Mouse (Mus musculus): Measurements from ENCODE around the gene Pcdh7. TPM values are rescaled to one million over a fixed set of nuclear protein-coding genes. Genes with fewer than 3 reads are reported as not detected.

Gene Pcdh7
- polyA plus RNA-seq, 1 experiment from 2014 or later, result 1.0 TPM

DNA sequence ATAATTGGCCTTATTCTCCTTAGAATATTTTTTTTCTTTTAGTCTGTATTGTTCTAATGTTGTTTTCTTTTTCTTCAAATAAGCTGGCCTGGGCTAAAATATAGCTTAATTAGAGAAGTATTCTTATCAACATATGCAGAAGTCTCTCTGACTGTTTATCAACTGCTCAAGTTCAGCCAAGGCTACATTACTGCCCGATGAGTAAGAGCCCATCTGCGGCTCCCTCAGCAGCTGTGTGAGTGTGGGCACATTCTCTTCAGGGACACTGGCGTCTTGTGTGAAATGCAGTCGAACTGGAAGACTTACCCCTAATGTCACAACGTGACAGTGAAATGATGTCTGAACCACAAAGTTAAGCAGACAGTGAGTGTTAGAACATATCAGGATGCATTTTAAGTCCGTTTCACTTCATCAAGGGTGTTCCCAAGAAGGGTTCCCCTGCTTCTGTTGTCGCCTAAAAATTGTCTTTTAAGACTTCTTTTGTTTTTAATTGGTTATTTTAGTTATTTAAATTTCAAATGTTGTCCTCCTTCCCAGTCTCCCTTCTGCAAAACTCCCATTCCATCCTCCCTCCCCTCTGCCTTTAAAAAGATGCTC is 181.3 kb downstream of the Pcdh7 start:
- no peak for DNase-seq (ENCODE audit: low spot score)

DNA sequence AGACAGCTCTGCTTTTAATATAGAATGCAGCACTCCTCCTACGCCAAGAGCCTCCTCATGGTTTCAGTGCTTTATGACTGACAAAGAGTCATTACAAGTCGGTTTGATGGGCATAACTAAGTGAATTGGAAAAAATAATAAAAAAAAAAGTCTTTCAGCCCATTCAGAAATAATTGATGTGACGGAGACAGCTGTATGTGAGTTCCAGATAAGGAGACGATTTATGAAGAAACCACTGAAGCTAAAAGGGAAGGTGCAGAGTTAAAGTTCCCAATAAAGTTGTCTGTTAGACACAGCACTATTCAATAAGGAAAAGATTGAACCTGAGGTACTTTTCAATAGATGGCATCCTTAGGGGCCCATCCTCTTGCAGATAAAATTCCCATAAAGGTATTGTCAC is 189.5 kb downstream of the Pcdh7 start:
- DNase-seq (ENCODE audit: low spot score), result no peak

DNA sequence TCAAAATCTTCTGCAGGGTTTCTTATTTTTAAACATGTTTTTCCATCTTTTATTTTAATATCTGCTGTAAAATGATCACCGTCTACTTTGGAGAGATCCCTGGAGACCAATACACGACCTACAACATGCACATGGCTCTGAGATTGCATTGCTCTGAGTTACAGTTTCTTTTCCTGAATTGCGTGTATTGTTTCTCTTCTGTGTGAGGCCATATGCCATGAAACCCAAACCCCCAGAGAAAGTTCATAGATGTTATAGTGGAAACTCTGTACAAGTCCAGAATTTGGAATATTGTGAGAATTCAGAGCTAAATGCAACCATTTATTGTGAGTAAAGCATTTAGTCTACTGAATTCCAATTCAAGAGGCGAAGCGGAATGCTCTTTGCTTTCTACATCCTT is 203.4 kb downstream of the Pcdh7 start:
- no peak for DNase-seq (ENCODE audit: low spot score)

DNA sequence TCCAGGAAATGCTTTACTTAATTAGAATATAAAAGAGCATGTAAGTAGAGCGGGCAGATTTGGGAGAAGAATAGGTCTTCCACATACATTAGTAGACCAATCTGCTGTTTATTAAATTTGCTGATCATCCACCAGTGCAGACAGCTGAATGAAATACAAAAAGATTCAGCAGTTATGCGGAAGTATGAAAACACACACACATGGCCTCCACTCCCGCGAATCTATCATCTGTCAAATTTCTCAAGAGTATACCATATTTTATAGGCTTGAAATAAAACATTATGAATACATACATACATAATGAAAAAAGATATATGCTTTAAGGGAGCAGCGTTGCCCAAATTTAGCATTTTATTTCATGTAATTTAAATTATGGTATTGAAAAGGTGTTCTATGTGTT is 213.6 kb downstream of the Pcdh7 start:
- no peak for DNase-seq (ENCODE audit: low spot score)

DNA sequence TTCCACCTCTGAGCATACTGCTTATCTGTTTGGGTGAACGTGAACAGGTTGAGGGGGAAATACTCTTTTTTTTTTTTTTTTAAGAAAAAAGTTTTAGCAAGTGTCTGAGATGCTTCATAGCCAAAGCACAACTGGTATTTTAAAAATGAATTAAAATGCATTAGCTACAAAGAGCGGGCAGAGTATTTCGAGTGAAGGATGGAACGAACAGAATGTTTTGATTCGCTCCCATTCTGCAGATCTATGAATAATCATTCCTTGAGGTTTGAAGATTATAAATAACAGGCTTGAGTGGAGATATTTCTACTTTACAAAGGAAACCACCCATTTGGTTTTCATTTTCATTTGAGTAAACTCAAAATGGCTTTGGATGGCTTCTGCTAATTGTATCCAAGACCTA is 214.0 kb downstream of the Pcdh7 start:
- no peak for DNase-seq (ENCODE audit: low spot score)

DNA sequence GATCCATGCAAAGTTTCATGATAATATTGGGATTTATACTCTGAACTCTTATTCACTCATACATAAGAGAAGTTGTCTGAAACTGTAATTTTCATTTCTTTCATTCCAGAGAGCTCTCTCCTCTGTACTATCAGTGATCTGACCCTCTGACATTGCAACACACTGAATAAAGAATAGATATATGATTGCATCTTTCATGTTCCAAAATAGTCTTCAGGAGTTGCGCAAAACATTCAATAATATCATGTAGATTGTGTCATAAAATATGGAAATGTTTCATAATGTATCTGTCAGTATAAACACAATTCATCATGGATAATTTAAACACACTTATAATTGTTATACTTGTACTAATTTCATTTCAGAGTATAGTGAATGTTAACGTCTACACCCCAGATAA is 216.9 kb downstream of the Pcdh7 start:
- DNase-seq (ENCODE audit: low spot score), result no peak

DNA sequence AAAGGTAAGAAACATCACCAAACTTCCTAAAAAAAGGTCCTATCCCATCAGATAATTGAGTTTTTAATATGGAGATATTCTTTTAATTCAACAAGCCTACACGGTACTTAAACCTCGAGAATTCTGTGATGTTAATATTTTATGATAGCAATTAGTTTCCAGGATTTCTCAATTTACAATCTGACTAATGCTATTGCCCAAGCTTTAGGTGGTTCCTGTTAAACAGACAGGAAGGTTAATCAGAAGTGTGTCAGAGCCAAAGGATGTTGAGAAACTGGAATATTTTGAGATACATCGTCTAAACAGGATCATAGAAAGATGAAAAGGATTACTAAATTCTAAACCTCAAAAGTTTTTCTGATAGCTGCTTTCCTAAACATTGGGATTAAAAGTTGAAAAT is 222.7 kb downstream of the Pcdh7 start:
- DNase-seq (ENCODE audit: low spot score), result no peak

DNA sequence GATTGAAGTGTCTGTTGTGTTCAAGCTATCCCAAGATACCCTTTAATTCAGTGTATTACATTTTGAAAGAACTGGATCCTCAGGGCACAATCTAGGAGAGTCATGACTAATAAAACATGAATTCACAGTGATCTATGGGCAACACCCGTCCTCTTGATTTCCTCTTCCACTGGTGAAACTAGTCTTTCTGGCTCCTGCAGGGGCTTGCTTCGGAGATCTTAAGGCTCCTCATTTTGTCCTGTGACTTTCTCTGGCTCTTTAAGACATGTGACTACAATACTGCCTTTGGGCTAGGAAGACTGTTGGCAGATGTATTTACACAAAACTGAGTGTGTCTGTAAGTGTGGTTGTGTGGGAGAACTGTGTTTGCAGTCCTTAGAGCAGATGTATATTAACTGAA is 225.4 kb downstream of the Pcdh7 start:
- DNase-seq (ENCODE audit: low spot score), result no peak

DNA sequence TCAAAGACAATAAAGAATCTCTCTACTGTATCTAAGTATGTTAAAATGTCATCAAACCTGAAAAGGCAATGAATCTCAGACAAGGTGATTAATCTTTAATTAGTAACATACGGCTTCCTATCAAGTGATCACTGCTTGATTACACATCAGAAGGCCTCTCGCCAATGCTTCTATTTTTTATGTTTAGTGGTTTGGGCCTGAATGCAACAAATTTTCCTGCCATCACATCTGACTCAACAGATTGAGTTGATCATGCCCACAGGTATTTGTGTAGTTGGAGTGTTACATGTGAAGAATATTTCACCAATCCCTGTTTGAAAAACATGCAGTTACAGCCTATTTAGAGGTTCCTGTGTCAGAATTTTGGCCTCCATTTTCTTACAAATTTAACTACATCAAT is 225.8 kb downstream of the Pcdh7 start:
- DNase-seq (ENCODE audit: low spot score), result no peak

DNA sequence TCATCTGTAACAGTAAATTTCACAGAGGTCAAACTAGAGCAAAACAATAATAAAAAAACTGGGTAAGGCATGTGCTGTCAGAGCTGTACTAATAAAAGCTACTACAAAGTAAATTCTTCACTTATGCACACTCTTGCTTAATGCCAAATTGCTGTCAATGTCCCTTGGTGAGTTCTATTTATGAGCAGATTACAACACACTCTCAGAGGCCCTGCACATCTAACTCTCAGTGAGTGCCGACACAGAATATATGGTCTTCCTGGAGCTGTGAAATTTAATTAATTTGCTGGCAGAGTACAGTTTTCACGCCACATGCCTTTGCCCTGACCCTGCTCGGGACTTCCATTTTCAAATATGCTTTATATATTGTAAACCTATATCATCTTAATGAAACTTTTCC is 227.7 kb downstream of the Pcdh7 start:
- DNase-seq (ENCODE audit: low spot score), result no peak

DNA sequence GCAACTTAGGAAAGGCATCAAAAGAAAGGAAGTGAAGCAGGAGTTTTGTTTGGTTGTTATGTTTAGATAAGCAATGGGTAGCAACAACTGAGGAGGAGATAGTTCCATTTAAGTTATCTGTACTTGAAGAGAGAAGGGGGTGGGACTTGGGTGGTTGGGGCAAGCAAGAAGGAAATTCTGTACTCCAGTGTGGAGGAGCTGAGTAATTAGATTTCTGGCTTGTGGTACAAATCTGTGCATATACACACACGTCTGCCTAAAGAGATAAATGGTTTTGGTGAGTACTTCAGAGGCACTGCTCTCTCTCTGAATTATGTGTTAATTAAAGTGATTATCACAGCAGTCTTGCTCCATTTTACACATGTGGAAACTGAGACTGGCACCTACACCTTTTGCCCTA is 241.6 kb downstream of the Pcdh7 start:
- DNase-seq (ENCODE audit: low spot score), result no peak

DNA sequence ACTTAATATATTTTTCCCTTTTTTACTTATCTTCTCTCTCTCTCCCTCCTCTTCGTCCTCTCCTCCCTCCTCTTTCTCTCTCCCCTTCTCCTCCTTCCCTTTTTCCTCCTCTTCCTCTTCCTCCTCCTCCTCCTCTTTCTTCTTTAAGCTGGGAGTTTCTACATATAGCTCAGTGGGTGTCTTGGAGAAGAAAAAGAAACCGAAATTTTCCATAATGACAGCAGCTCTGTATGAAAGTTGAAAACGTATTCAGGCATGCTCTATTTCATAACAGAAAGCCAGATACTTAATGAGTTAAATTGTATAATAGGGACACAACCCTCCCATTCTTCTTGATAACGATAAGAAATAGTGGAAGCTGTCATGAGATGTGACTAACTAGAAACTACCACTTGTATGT is 246.0 kb downstream of the Pcdh7 start:
- DNase-seq (ENCODE audit: low spot score), result no peak

DNA sequence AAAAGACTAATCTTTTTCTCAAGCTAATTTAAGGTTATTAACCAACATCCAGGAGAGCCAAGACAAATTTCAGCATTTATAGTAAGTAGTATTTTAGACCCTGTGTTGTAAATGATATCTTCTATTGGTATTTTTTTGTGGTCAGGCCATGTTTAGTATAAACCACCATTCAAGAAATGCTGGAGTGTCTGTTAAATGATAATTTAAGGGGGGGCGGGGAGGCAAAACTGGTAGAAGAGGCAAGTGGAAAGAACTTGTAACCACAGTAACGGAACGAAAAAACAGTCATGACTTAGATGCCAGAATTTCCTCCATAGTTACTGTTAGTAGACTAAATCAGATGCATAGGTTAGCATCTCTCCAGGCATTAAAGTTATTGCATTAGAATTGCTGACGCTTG is 246.4 kb downstream of the Pcdh7 start:
- no peak for DNase-seq (ENCODE audit: low spot score)

DNA sequence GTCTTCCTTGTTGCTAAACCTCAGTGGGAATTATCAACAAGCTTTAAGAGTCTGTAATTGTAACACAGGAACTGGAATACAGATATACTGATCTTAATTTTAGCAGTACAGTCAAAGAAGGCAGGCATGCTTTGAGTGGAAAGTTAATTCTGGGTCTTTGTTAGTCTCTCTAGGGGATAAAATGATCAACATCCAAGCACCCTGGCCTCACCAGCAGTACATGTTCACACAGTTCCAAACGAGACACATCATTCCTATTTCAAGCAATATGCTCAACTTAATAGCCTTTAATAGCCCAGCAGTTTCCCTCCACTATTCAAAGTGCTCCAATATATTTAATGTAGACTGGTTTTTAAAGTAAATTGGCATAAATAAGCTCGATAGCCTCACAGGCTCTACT is 275.8 kb downstream of the Pcdh7 start:
- DNase-seq (ENCODE audit: low spot score), result no peak

DNA sequence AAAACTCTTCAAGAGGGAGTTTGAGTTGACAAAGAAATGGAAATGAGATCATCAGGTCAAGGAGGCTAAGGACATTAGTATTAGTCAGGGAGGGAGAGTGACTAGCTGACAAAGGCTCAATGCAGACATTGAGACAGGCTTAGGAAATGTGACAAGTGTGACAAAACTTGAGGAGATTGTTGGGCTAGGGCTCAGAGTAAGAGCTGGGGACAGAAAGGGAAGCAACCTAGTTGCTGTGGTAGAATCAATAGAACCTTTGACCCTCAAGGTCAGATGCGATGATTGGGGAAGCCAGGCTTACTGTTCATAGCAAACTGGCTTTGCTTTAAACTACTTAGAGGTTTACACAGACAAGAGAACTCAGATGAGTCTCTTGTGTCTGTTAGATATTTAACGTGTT is 303.6 kb downstream of the Pcdh7 start:
- no peak for DNase-seq (ENCODE audit: low spot score)

DNA sequence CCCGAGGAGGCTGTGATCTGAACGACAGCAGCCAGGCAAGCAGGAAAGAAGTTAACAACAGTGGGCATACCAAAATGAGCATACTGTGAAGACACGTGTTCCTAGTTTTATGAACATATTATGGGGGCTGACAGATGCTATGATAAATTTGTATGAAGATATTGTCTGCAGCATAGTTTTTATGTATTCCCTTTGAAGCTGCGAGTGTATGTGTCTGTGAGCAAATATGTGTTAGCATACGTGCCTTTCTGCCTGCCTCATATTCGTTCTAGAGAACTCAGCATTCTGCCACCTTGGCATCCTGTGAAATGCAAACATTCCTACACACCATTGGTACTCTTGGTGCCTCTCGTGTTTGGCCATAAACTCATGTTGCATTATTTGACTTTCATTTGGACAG is 307.4 kb downstream of the Pcdh7 start:
- no peak for DNase-seq (ENCODE audit: low spot score)

DNA sequence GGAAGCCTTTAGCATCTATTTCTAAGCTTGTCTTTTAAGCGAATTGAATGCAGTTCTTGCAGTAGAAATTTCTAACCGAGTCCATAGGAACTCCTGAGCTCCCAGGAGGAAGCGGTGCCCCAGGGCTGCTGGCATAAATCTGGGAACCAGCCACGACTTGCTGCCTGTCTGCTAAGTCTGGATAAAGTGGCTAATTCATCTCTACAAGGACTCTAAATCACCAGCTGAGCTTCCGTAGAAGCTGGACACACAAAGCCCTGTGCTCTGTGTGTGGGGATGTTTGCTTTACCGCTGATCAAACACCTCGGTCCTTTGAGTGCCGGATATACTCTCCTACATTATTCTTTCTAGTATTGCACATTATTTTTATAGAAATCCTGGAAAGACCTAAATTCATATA is 308.0 kb downstream of the Pcdh7 start:
- no peak for DNase-seq (ENCODE audit: low spot score)

DNA sequence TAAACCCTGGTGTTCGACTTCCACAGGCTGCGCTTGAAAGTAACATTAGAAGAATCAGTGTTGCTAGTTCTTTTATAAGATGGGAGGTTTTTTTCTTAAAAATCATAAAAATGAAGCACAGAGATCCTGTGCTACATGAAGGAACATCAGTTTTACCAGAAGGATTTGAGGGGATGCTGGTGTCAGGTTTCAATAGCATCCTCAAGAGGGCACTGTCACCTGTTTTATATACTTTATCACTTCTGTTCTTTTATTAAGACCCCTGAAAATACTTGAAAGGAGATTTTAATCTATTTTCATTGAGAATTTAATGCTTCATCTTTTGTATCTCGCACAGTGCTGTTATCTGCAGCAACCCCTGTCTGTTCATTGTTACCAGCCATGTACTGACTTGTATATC is 322.1 kb downstream of the Pcdh7 start:
- DNase-seq (ENCODE audit: low spot score), result no peak

DNA sequence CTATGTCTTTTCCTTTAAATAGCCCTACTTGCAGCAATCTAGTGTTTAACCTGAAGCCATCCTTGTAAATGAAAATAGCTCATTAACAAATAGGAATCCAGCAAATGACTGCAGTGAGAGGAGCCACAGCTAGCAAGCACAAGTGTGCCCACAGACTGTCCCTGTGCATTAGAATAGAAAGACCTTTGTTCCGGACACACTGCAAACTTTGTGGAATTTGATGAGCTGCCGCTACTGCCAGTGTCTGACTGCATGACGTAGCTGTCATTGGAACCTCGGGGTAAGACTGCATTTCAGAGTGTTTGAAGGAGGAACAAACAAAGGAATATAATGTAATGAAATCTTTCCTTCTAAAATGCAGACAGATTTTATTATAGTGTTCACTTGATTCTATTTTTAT is 326.4 kb downstream of the Pcdh7 start:
- DNase-seq (ENCODE audit: low spot score), result no peak

DNA sequence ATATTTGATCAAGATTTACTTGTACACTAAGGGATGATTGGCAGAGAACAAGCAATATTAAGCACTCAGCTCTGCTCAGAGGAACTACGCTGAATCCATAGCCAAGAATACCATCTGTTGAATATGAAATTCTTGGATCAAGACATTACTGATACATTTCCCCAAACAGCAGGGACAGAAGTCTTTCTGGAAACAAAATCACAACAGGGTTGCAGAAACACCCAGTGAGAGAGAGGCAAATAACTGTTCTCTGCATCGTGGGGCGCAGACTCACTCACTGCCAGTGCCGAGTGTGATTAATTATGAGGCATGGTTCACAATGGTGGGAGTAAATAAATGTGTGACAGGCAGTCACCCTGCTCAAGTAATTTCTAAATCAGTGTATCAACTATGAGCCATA is 363.3 kb downstream of the Pcdh7 start:
- no peak for DNase-seq (ENCODE audit: low spot score)

DNA sequence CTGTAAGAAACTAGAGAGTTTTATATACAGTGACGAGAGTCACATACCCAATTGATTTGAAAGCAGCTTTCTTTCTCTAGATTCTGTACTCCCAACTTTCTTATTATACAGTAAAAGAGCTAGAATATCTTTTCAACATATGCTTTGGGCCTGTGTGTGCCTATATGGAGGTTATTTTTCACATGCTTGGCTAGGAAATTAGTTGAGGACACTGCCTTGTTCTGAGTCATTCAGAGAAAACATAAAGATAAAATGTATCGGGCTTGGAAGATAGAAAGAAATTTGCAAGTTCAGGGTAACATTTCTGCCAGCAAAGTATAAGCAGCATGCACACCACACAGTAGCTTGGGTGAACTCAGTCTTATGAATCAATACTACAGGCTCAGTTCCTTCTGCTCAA is 364.5 kb downstream of the Pcdh7 start:
- no peak for DNase-seq (ENCODE audit: low spot score)

DNA sequence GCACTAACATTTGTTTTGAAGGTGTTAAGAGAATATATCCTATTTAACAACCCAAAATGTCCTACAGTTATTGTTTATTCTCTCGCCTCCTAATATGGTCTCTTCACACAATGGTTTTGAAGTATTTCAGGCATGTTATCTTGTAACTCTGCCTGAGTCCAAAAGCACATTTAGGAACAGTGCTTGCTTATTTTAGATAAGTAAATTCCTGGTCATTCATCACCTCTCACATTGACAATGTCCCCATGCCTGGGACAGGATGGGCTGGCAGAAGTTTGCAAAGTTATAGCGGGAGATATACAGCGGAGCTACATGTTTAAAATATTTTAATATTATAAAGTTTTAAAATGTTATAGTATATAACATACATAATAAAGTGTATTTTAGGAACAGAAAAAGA is 365.3 kb downstream of the Pcdh7 start:
- no peak for DNase-seq (ENCODE audit: low spot score)

DNA sequence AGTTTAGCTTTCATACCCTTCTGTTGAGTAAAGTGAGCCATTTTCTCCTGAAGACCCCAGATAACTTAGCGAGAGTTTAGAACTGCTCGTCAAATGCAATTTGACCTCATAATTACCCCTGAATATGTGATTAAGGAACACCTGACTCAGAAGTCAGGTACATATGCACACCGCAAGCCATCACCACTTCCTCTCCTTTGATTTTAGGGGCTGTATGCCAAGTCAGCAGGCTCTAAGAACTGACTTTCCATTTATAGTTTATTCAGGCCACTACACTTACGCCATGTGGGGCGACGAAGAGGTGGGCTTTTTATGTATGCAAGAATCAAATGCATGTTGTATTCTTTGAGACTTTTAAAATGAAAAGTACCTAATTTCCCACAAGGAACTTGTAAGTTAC is 366.2 kb downstream of the Pcdh7 start:
- peak; percentile 42 for DNase-seq (ENCODE audit: low spot score)

DNA sequence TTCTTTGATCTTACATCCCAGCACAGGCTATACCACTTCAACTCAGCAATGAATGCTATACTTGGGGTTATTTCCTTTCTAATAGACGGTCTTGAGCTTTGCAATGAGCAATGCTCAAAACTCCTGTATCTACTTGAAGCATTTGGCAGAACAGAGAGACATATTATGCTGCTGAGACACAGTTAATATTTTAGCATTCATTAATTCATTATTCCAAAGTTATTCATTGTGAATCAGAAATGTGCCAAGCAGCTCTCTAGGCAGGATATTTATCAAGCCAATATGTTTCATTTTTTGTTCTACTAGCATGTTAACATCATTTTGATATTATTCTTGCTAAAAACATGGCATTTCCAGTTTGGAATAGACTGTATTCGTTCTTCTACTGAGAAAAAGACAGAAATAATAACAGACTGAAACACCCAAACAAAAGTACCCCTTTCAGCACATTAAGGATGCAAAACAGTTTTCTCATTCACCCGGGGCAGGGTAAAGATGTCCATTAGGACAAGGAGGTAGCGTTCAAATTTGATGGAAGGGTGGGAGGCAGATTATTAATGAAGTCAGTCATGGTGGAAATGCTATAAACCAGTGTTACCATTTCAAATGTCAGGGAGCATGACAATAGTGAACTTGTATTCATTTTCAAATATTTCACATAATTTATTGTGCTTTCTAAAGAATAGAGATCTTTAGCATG is 391.0 kb downstream of the Pcdh7 start:
- DNase-seq (ENCODE audit: low spot score), result no peak

Data from thymus, postnatal 0 days (tissue).